Mouse (Mus musculus) midbrain, embryonic 16.5 days (tissue): Measurements from ENCODE around the gene Srgap3. TPM values are rescaled to one million over a fixed set of nuclear protein-coding genes. Genes with fewer than 3 reads are reported as not detected.

Experiments used
- ATAC-seq: fragments of 200-750 bp; cut with Nextera tagmentation; 2 replicates; pipeline ENCODE4 v1.8.0; 2017; ENCODE audit warnings: moderate TSS enrichment
- H3K27ac ChIP-seq: fragments of 300-500 bp; sonication (generic); 2 replicates; pipeline ENCODE4 v1.5.1; 2014; ENCODE audit warnings: mild to moderate bottlenecking, low read length, mixed read lengths
- H3K27me3 ChIP-seq: fragments of 300-500 bp; sonication (generic); 2 replicates; pipeline ENCODE4 v1.6.1; 2014; ENCODE audit warnings: low read depth, low read length, mixed read lengths; ENCODE audit not compliant: control insufficient read depth, insufficient read depth
- H3K36me3 ChIP-seq: fragments of 300-500 bp; sonication (generic); 2 replicates; pipeline ENCODE4 v1.6.1; 2014; ENCODE audit warnings: mild to moderate bottlenecking, low read length, moderate library complexity, mixed read lengths; ENCODE audit not compliant: control insufficient read depth, insufficient read depth
- H3K4me1 ChIP-seq: fragments of 300-500 bp; sonication (generic); 2 replicates; pipeline ENCODE4 v1.6.1; 2014; ENCODE audit warnings: mild to moderate bottlenecking, low read length, mixed read lengths; ENCODE audit not compliant: control insufficient read depth, insufficient read depth
- H3K4me2 ChIP-seq: fragments of 300-500 bp; sonication (generic); 2 replicates; pipeline ENCODE4 v1.6.1; 2014; ENCODE audit warnings: mild to moderate bottlenecking, low read length, mixed read lengths
- H3K4me3 ChIP-seq: fragments of 300-500 bp; sonication (generic); 2 replicates; pipeline ENCODE4 v1.5.1; 2014; ENCODE audit warnings: low read depth, mild to moderate bottlenecking, low read length, moderate library complexity, mixed read lengths
- H3K9ac ChIP-seq: fragments of 300-500 bp; sonication (generic); 2 replicates; pipeline ENCODE4 v1.6.1; 2014; ENCODE audit warnings: low read depth, low read length, mixed read lengths
- H3K9me3 ChIP-seq: fragments of 300-500 bp; sonication (generic); replicated peaks from 2 replicates; pipeline ENCODE4 v1.6.1; 2014; ENCODE audit warnings: mild to moderate bottlenecking, low read length, mixed read lengths; ENCODE audit not compliant: control insufficient read depth, poor library complexity, severe bottlenecking
- WGBS: fragments of 180-500 bp; shearing (Covaris S2); extraction: QIAGEN DNeasy Blood & Tissue Kit; methylation state at CpG from one replicate; pipeline ENCODE4 v1.1.7; 2014; 5-methylcytosine and 5-hydroxymethylcytosine counted together
- polyA plus RNA-seq: library from polyadenylated mRNA; unstranded; fragments of >200 nt; fragmentation: Nextera tagmentation; extraction: Ambion mirVana; gene quantifications from 2 replicates; pipeline ENCODE4 v1.2.1, GENCODE M21; 2015

Srgap3 gene
- 37.4 and 38.6 TPM in 2 replicates for polyA plus RNA-seq

DNA sequence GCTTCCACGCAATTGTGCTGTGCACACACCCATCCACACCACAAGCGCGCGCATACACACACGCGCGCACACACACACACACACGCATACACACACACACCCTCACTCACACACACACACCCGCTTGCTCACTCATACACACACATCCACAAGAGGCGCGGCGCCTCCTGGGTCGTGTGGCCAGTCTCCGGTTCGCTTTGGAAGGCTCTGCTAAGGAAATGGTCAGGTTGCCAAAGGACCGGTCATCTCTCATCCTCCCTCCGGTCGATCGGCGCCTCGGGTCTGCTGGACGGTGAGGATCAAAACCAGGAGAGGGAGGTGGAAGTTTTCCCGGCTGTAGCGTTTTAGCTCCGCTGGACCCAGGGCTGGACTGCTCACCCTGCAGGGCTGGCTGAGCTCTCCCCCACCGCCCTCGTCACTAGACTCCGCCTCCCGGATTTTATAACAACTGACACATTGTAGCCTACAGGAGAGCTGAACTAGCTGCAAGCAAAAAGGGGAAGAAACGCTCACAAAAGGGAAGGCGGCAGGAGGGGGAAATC lies at the start of gene Srgap3:
Srgap3 (minus strand) TSS at position 372 of the 542 bp plus-strand sequence.
- under 1% methylated on average over 31 of the region's 31 CpGs for WGBS
- Histone ChIP-seq H3K9me3 (no peaks in the 10 kb centered on the region), H3K27ac (peak within 1 kb of the TSS; percentile 96), H3K27me3 (no peaks in the 10 kb centered on the region), H3K36me3 (no peaks in the 10 kb centered on the region), H3K4me2 (peak within 1 kb of the TSS; percentile 73), H3K4me1 (peaks cover 34% of the 10 kb centered on the region), H3K9ac (peak within 1 kb of the TSS; percentile 94), H3K4me3 (peak within 1 kb of the TSS; percentile 68)
- peak; percentile 94 for ATAC-seq

- no peak for ATAC-seq
- 59% methylated on average over 1 of the region's 1 CpGs for WGBS
- H3K27ac ChIP-seq: no peak overlapping the region
Observed at GRCm38 (mm10) chr6:112995708-112996107, 48.6 kb upstream of the Srgap3 start.

GRCm38 (mm10) chr6:112990119-112990518 lies 43.1 kb upstream of the Srgap3 start:
- Histone ChIP-seq H3K4me3 (no peak overlapping the region), H3K36me3 (no peaks in the 10 kb centered on the region), H3K4me2 (no peak overlapping the region), H3K27ac (peak overlapping the region; percentile 22; the same call in 1 of the 2 replicates), H3K9me3 (no peaks in the 10 kb centered on the region), H3K4me1 (peaks cover 10% of the 10 kb centered on the region), H3K9ac (no peak overlapping the region), H3K27me3 (no peaks in the 10 kb centered on the region)
- ATAC-seq: no peak
- 26% methylated on average over 1 of the region's 1 CpGs for WGBS

More at GRCm38 (mm10) chr6:112995708-112996107, 48.6 kb upstream of the Srgap3 start:
- H3K27me3 ChIP-seq: no peaks in the 10 kb centered on the region
- no peak overlapping the region for H3K4me2 ChIP-seq
- no peaks in the 10 kb centered on the region for H3K9me3 ChIP-seq
- H3K4me1 ChIP-seq: 0 out of 2 replicates have a peak, but pooled peaks cover 3% of the 10 kb centered on the region
- H3K9ac ChIP-seq: no peak overlapping the region
- H3K4me3 ChIP-seq: no peak overlapping the region
- no peaks in the 10 kb centered on the region for H3K36me3 ChIP-seq

GRCm38 (mm10) chr6:112985362-112986314 lies 38.6 kb upstream of the Srgap3 start:
- no peak overlapping the region for H3K4me3 ChIP-seq
- H3K9me3 ChIP-seq: no peaks in the 10 kb centered on the region
- peak; percentile 78 for ATAC-seq
- WGBS: 14% methylated on average over 9 of the region's 9 CpGs
- peaks cover 18% of the 10 kb centered on the region for H3K4me1 ChIP-seq
- no peak overlapping the region for H3K4me2 ChIP-seq
- no peak overlapping the region for H3K9ac ChIP-seq
- peak overlapping the region; percentile 14; the same call in 1 of the 2 replicates for H3K27ac ChIP-seq
- no peaks in the 10 kb centered on the region for H3K36me3 ChIP-seq
- H3K27me3 ChIP-seq: no peaks in the 10 kb centered on the region

DNA sequence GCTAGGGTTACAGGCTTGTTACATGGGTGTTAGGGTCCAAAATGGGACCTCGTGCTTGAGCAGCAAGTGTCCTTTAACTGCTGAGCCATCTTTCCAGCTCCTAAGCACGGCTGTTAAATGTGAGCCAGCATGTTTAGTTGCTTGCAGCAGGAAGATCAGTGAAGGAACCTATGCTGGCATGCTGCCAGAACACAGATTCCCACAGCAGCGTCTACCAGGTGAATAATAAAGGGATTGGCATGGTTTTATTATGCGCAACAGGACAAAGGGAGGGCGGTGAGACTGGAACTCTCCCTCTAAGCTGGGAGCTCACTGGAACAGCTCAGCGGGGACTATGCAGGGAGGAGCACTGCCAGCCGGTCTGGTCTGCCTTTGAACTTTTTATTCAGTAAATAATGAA lies 35.2 kb upstream of the Srgap3 start:
- H3K36me3 ChIP-seq: no peaks in the 10 kb centered on the region
- no peaks in the 10 kb centered on the region for H3K27me3 ChIP-seq
- peaks cover 10% of the 10 kb centered on the region for H3K4me1 ChIP-seq
- peak overlapping the region; percentile 26; the same call in 1 of the 2 replicates for H3K9ac ChIP-seq
- WGBS: 7% methylated on average over 7 of the region's 7 CpGs
- peak overlapping the region; percentile 41; the same call in 1 of the 2 replicates for H3K27ac ChIP-seq
- H3K4me3 ChIP-seq: no peak overlapping the region
- ATAC-seq: peak; percentile 61; the same call in 1 of the 2 replicates
- H3K9me3 ChIP-seq: no peaks in the 10 kb centered on the region
- peak overlapping the region; percentile 20; the same call in 1 of the 2 replicates for H3K4me2 ChIP-seq

DNA sequence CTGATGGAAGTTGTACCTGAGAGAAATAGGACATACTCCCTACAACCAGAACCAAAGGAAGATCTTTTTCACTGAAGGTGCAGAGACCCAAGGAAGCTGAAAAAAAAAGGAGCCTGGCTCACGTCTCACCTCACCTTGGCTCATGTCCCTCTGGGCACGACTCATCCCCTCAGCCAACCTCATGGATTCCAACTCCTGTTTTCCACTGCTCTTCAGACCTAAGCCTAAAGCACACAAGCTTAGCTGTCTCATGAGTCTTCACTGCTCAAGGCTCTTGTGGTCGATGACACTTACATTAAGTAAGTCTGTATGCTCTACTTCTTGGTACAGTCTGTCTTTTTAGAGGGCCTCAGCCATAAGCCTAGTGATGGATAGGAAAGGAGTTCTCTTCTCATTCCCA lies 31.9 kb upstream of the Srgap3 start:
- Histone ChIP-seq H3K27me3 (no peaks in the 10 kb centered on the region), H3K36me3 (no peaks in the 10 kb centered on the region), H3K9me3 (no peaks in the 10 kb centered on the region), H3K4me2 (no peak overlapping the region), H3K4me1 (peaks cover 22% of the 10 kb centered on the region), H3K4me3 (no peak overlapping the region), H3K9ac (no peak overlapping the region), H3K27ac (no peak overlapping the region)
- no peak for ATAC-seq
- WGBS: 87% methylated on average over 3 of the region's 3 CpGs

DNA sequence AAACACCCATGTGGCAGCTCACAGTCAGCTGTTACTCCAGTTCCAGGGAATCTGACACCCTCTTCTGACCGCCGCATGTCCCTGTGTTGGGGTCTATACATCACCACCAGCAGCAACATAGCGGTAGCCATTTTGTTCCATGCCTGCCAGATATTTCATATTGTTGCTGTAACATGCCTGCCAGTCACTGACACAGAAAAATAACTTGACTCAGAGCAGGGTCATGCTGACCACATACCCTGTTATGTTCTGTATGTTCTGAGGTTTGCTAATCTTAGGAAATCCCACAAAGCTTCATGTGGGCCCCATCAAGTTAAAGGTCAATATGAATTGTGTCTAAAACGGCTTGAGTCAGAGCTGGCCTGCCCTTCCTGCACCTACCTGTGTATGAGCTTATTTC lies 30.2 kb upstream of the Srgap3 start:
- 87% methylated on average over 4 of the region's 4 CpGs for WGBS
- H3K27ac ChIP-seq: peak overlapping the region; percentile 67; the same call in 1 of the 2 replicates
- H3K4me3 ChIP-seq: no peak overlapping the region
- ATAC-seq: no peak
- no peaks in the 10 kb centered on the region for H3K27me3 ChIP-seq
- H3K4me1 ChIP-seq: peaks cover 36% of the 10 kb centered on the region
- H3K36me3 ChIP-seq: no peaks in the 10 kb centered on the region
- no peak overlapping the region for H3K4me2 ChIP-seq
- H3K9me3 ChIP-seq: no peaks in the 10 kb centered on the region
- H3K9ac ChIP-seq: no peak overlapping the region

- no peak for ATAC-seq
- H3K27me3 ChIP-seq: no peaks in the 10 kb centered on the region
- peaks cover 38% of the 10 kb centered on the region for H3K4me1 ChIP-seq
- H3K4me2 ChIP-seq: no peak overlapping the region
- H3K27ac ChIP-seq: 0 out of 2 replicates have a peak overlapping the region, but pooled peaks have one; percentile 67
- H3K9me3 ChIP-seq: no peaks in the 10 kb centered on the region
- no peaks in the 10 kb centered on the region for H3K36me3 ChIP-seq
- H3K9ac ChIP-seq: no peak overlapping the region
- H3K4me3 ChIP-seq: no peak overlapping the region
Observed at GRCm38 (mm10) chr6:112976541-112976940, 29.5 kb upstream of the Srgap3 start.

- 71% methylated on average over 16 of the region's 16 CpGs for WGBS
- Histone ChIP-seq H3K27ac (no peak overlapping the region), H3K27me3 (no peaks in the 10 kb centered on the region), H3K9me3 (no peaks in the 10 kb centered on the region), H3K4me3 (no peak overlapping the region), H3K4me1 (peaks cover 42% of the 10 kb centered on the region), H3K9ac (no peak overlapping the region), H3K4me2 (no peak overlapping the region), H3K36me3 (no peaks in the 10 kb centered on the region)
- ATAC-seq: no peak
Observed at GRCm38 (mm10) chr6:112976136-112976535, 29.1 kb upstream of the Srgap3 start.
